Mouse (Mus musculus): ENCODE results near the gene Cacnb1.

Cacnb1 gene

GRCm38 (mm10) chr11:98011716-98012115 is 11.1 kb downstream of the Cacnb1 start:
- no peak for DNase-seq (ENCODE audit: low spot score)

- no peak for DNase-seq (ENCODE audit: low spot score)
These were observed 14.7 kb downstream of the Cacnb1 start for GRCm38 (mm10) chr11:98008087-98008486.

GRCm38 (mm10) chr11:98005686-98006085 is 17.1 kb downstream of the Cacnb1 start:
- DNase-seq (ENCODE audit: low spot score), result no peak

- no peak for DNase-seq (ENCODE audit: low spot score)
These were observed 17.8 kb downstream of the Cacnb1 start for GRCm38 (mm10) chr11:98005076-98005475.

- DNase-seq (ENCODE audit: low spot score), result no peak
These were observed 18.7 kb downstream of the Cacnb1 start for GRCm38 (mm10) chr11:98004161-98004560.

- DNase-seq (ENCODE audit: low spot score), result no peak
These were observed 19.6 kb downstream of the Cacnb1 start for GRCm38 (mm10) chr11:98003171-98003671.

GRCm38 (mm10) chr11:98002627-98003026 is 20.2 kb downstream of the Cacnb1 start:
- peak; percentile 91 for DNase-seq (ENCODE audit: low spot score)

- DNase-seq (ENCODE audit: low spot score), result no peak
These were observed 20.8 kb downstream of the Cacnb1 start for GRCm38 (mm10) chr11:98001986-98002385.

GRCm38 (mm10) chr11:98001351-98001824 is 21.4 kb downstream of the Cacnb1 start:
- DNase-seq (ENCODE audit: low spot score), result no peak

GRCm38 (mm10) chr11:98000378-98001140 is 22.3 kb downstream of the Cacnb1 start:
- no peak for DNase-seq (ENCODE audit: low spot score)

GRCm38 (mm10) chr11:97999748-98000147 is 23.1 kb downstream of the Cacnb1 start:
- no peak for DNase-seq (ENCODE audit: low spot score)

- DNase-seq (ENCODE audit: low spot score), result no peak
These were observed 23.8 kb downstream of the Cacnb1 start for GRCm38 (mm10) chr11:97998898-97999608.

GRCm38 (mm10) chr11:97998074-97998793 is 24.6 kb downstream of the Cacnb1 start:
- no peak for DNase-seq (ENCODE audit: low spot score)

- DNase-seq (ENCODE audit: low spot score), result no peak
These were observed 25.4 kb downstream of the Cacnb1 start for GRCm38 (mm10) chr11:97997387-97997960.

GRCm38 (mm10) chr11:97996691-97997090 is 26.1 kb downstream of the Cacnb1 start:
- no peak for DNase-seq (ENCODE audit: low spot score)

- DNase-seq (ENCODE audit: low spot score), result peak; percentile 74
These were observed 27.1 kb downstream of the Cacnb1 start, which contains the start of gene Arl5c for GRCm38 (mm10) chr11:97995564-97996288. TSS of gene Arl5c (minus strand) at chr11:97996181.

GRCm38 (mm10) chr11:97994539-97995100 is 28.2 kb downstream of the Cacnb1 start:
- DNase-seq (ENCODE audit: low spot score), result peak; percentile 80

- DNase-seq (ENCODE audit: low spot score), result peak; percentile 96
These were observed 34.2 kb downstream of the Cacnb1 start for GRCm38 (mm10) chr11:97988530-97989096.

GRCm38 (mm10) chr11:97987551-97988526 is 35.0 kb downstream of the Cacnb1 start:
- DNase-seq (ENCODE audit: low spot score), result peak; percentile 99

All from embryo, embryonic 10.5 days (tissue).